Mouse (Mus musculus) heart, embryonic 11.5 days (tissue): ENCODE data around the gene Eva1a. TPM values are rescaled to one million over a fixed set of nuclear protein-coding genes. Genes with fewer than 3 reads are reported as not detected.

Experiments used
- ATAC-seq: fragments of 200-750 bp; cut with Nextera tagmentation; replicated peaks from 2 replicates; pipeline ENCODE4 v1.8.0; 2017; ENCODE audit warnings: moderate library complexity; ENCODE audit not compliant: insufficient number of reproducible peaks, low FRiP score, low TSS enrichment
- H3K27ac ChIP-seq: fragments of 300-500 bp; sonication (generic); 2 replicates; pipeline ENCODE4 v1.5.1; 2014; ENCODE audit warnings: mild to moderate bottlenecking, low read depth, low read length
- H3K27me3 ChIP-seq: fragments of 300-500 bp; sonication (generic); 2 replicates; pipeline ENCODE4 v1.6.1; 2014; ENCODE audit warnings: mild to moderate bottlenecking, low read length, mixed read lengths; ENCODE audit not compliant: control insufficient read depth, insufficient read depth
- H3K36me3 ChIP-seq: fragments of 300-500 bp; sonication (generic); 2 replicates; pipeline ENCODE4 v1.6.1; 2014; ENCODE audit warnings: mild to moderate bottlenecking, low read length, moderate library complexity, mixed read lengths; ENCODE audit not compliant: control insufficient read depth, insufficient read depth
- H3K4me1 ChIP-seq: fragments of 300-500 bp; sonication (generic); 2 replicates; pipeline ENCODE4 v1.6.1; 2014; ENCODE audit warnings: low read length; ENCODE audit not compliant: control insufficient read depth, insufficient read depth
- H3K4me2 ChIP-seq: fragments of 300-500 bp; sonication (generic); 2 replicates; pipeline ENCODE4 v1.6.1; 2014; ENCODE audit warnings: mild to moderate bottlenecking, moderate library complexity
- H3K4me3 ChIP-seq: fragments of 300-500 bp; sonication (generic); 2 replicates; pipeline ENCODE4 v1.5.1; 2014; ENCODE audit warnings: low read depth, low read length
- H3K9ac ChIP-seq: fragments of 300-500 bp; sonication (generic); 2 replicates; pipeline ENCODE4 v1.6.1; 2014; ENCODE audit warnings: mild to moderate bottlenecking, low read depth, low read length, moderate library complexity
- H3K9me3 ChIP-seq: fragments of 300-500 bp; sonication (generic); replicated peaks from 2 replicates; pipeline ENCODE4 v1.6.1; 2016; ENCODE audit warnings: low read length; ENCODE audit not compliant: control insufficient read depth
- WGBS: fragments of 180-500 bp; shearing (Covaris S2); extraction: QIAGEN DNeasy Blood & Tissue Kit; methylation state at CpG from one replicate; pipeline ENCODE4 v1.1.7; 2014; ENCODE audit not compliant: insufficient replicate concordance; 5-methylcytosine and 5-hydroxymethylcytosine counted together
- polyA plus RNA-seq: library from polyadenylated mRNA; unstranded; fragments of >200 nt; fragmentation: Nextera tagmentation; extraction: Ambion mirVana; gene quantifications from 2 replicates; pipeline ENCODE4 v1.2.1, GENCODE M21; 2014

The Eva1a gene
- 5.0 and 6.4 TPM in 2 replicates for polyA plus RNA-seq

GRCm38 (mm10) chr6:82040834-82041487 lies at the start of gene Eva1a:
TSS of gene Eva1a (plus strand) at chr6:82041043.
- peaks cover 8% of the 10 kb centered on the region for H3K4me1 ChIP-seq
- ATAC-seq = no peak
- no peak within 1 kb of the TSS for H3K27ac ChIP-seq
- peaks cover 19% of the 10 kb centered on the region for H3K27me3 ChIP-seq
- no peaks in the 10 kb centered on the region for H3K36me3 ChIP-seq
- WGBS = 8% methylated on average over 11 of the region's 11 CpGs
- peak within 1 kb of the TSS; percentile 69 for H3K4me3 ChIP-seq
- H3K9me3 ChIP-seq = no peaks in the 10 kb centered on the region
- H3K4me2 ChIP-seq = peak within 1 kb of the TSS; percentile 98
- H3K9ac ChIP-seq = peak within 1 kb of the TSS; percentile 72

- no peaks in the 10 kb centered on the region for H3K4me1 ChIP-seq
- no peaks in the 10 kb centered on the region for H3K9me3 ChIP-seq
- H3K4me3 ChIP-seq = no peak overlapping the region
- H3K27ac ChIP-seq = no peak overlapping the region
- WGBS = 78% methylated on average over 1 of the region's 1 CpGs
- H3K4me2 ChIP-seq = no peak overlapping the region
- H3K9ac ChIP-seq = no peak overlapping the region
- H3K36me3 ChIP-seq = no peaks in the 10 kb centered on the region
- no peaks in the 10 kb centered on the region for H3K27me3 ChIP-seq
- ATAC-seq = no peak
Observed at GRCm38 (mm10) chr6:82012392-82012791, 28.5 kb upstream of the Eva1a start.

GRCm38 (mm10) chr6:82021074-82021473 lies 19.8 kb upstream of the Eva1a start:
- 83% methylated on average over 5 of the region's 5 CpGs for WGBS
- no peaks in the 10 kb centered on the region for H3K27me3 ChIP-seq

GRCm38 (mm10) chr6:82021494-82021893 lies 19.3 kb upstream of the Eva1a start:
- Histone ChIP-seq H3K4me3 (no peak overlapping the region), H3K4me2 (no peak overlapping the region), H3K36me3 (no peaks in the 10 kb centered on the region), H3K27ac (no peak overlapping the region), H3K9ac (no peak overlapping the region), H3K9me3 (no peaks in the 10 kb centered on the region), H3K4me1 (no peaks in the 10 kb centered on the region), H3K27me3 (no peaks in the 10 kb centered on the region)
- no peak for ATAC-seq
- 83% methylated on average over 5 of the region's 5 CpGs for WGBS

More at GRCm38 (mm10) chr6:82021074-82021473, 19.8 kb upstream of the Eva1a start:
- no peaks in the 10 kb centered on the region for H3K4me1 ChIP-seq
- no peak overlapping the region for H3K9ac ChIP-seq
- no peak overlapping the region for H3K4me3 ChIP-seq
- H3K36me3 ChIP-seq = no peaks in the 10 kb centered on the region
- ATAC-seq = no peak
- no peak overlapping the region for H3K4me2 ChIP-seq
- H3K27ac ChIP-seq = no peak overlapping the region
- H3K9me3 ChIP-seq = no peaks in the 10 kb centered on the region

- Histone ChIP-seq H3K9me3 (no peaks in the 10 kb centered on the region), H3K36me3 (no peaks in the 10 kb centered on the region), H3K4me2 (no peak overlapping the region), H3K27me3 (no peaks in the 10 kb centered on the region), H3K4me3 (no peak overlapping the region), H3K9ac (no peak overlapping the region), H3K4me1 (no peaks in the 10 kb centered on the region), H3K27ac (no peak overlapping the region)
- WGBS = 63% methylated on average over 19 of the region's 19 CpGs
- ATAC-seq = no peak
Observed at GRCm38 (mm10) chr6:82029611-82030510, 11.0 kb upstream of the Eva1a start.

GRCm38 (mm10) chr6:82030511-82030884 lies 10.3 kb upstream of the Eva1a start:
- no peak overlapping the region for H3K4me2 ChIP-seq
- no peaks in the 10 kb centered on the region for H3K27me3 ChIP-seq
- no peaks in the 10 kb centered on the region for H3K9me3 ChIP-seq
- ATAC-seq = no peak
- H3K9ac ChIP-seq = no peak overlapping the region
- H3K4me1 ChIP-seq = no peaks in the 10 kb centered on the region
- H3K27ac ChIP-seq = no peak overlapping the region
- no peaks in the 10 kb centered on the region for H3K36me3 ChIP-seq
- no peak overlapping the region for H3K4me3 ChIP-seq
- 67% methylated on average over 8 of the region's 8 CpGs for WGBS

- 59% methylated on average over 7 of the region's 7 CpGs for WGBS
Observed at GRCm38 (mm10) chr6:82037211-82037610, 3.6 kb upstream of the Eva1a start.

GRCm38 (mm10) chr6:82039193-82039592 lies 1.6 kb upstream of the Eva1a start:
- no peaks in the 10 kb centered on the region for H3K36me3 ChIP-seq
- H3K4me3 ChIP-seq = no peak overlapping the region
- no peaks in the 10 kb centered on the region for H3K9me3 ChIP-seq
- H3K4me1 ChIP-seq = peaks cover 3% of the 10 kb centered on the region; the same call in 1 of the 2 replicates
- ATAC-seq = no peak
- H3K27me3 ChIP-seq = peaks cover 13% of the 10 kb centered on the region
- 67% methylated on average over 6 of the region's 6 CpGs for WGBS
- no peak overlapping the region for H3K9ac ChIP-seq
- no peak overlapping the region for H3K4me2 ChIP-seq
- no peak overlapping the region for H3K27ac ChIP-seq

More at GRCm38 (mm10) chr6:82037211-82037610, 3.6 kb upstream of the Eva1a start:
- no peak overlapping the region for H3K9ac ChIP-seq
- H3K9me3 ChIP-seq = no peaks in the 10 kb centered on the region
- peaks cover 7% of the 10 kb centered on the region; the same call in 1 of the 2 replicates for H3K27me3 ChIP-seq
- peaks cover 3% of the 10 kb centered on the region; the same call in 1 of the 2 replicates for H3K4me1 ChIP-seq
- no peak for ATAC-seq
- no peaks in the 10 kb centered on the region for H3K36me3 ChIP-seq
- no peak overlapping the region for H3K4me3 ChIP-seq
- no peak overlapping the region for H3K27ac ChIP-seq
- no peak overlapping the region for H3K4me2 ChIP-seq
